Mouse (Mus musculus): ENCODE results near the gene 2900026A02Rik.
A peak's percentile ranks its signal among the peaks of the same experiment; 100 is the strongest.

The 2900026A02Rik gene

DNA sequence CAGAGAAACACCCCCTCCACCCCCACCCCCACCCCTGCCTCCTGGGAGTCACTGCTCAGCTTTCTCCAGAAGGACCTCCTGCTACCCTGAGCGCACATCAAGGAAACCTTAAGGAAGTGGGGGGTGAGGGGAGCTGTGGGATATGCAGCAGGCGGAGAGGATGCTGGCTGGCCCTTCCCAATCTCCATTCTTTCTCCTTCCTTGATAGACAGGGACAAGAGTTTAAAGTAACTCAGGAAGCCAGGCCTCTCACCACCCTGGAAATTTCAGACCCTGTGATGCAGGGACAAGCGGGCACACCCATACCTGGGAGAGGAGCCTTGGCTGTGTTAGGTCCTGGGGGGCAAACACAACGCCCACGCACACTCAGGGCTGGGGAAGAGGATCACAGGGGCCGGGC is 10.7 kb downstream of the 2900026A02Rik start:
- no peak for DNase-seq (ENCODE audit: low spot score)

DNA sequence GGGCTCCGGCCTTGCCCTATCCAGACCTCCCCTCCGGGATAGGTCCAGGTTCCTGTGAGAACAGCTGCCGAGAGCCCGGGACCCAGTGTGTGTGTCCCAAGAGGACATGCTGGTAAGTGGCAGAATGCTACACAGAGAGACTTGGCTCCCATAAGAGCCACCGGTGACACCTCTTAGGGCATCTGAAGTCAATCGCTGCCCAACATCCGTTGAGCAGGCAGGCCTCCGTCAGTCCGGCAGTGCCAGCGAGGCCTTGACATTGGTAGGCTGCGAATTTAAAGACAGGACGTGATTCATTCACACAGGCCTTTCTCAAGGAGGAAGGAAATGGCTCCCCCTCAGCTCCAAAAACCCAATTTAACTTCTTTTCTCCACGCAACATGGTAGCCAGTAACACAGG is 11.1 kb downstream of the 2900026A02Rik start:
- DNase-seq (ENCODE audit: low spot score) = no peak

DNA sequence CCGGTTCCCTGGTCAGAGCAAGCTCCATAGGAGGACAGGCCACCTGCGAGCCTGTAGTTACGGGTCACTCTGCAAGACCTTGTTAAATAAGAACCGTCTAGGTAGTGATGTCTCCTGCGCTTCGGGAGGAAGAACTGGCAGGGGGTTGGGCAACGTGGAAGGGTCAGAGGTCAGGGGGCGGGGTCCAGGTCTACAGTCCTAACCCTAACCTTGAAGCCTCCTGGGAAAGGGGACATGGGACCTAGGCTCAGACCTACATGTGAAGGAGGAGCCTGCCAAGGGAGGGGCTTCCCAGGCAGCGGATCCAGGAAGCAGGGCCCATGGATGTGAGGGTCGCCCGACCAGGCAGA is 11.7 kb downstream of the 2900026A02Rik start:
- DNase-seq (ENCODE audit: low spot score) = no peak

DNA sequence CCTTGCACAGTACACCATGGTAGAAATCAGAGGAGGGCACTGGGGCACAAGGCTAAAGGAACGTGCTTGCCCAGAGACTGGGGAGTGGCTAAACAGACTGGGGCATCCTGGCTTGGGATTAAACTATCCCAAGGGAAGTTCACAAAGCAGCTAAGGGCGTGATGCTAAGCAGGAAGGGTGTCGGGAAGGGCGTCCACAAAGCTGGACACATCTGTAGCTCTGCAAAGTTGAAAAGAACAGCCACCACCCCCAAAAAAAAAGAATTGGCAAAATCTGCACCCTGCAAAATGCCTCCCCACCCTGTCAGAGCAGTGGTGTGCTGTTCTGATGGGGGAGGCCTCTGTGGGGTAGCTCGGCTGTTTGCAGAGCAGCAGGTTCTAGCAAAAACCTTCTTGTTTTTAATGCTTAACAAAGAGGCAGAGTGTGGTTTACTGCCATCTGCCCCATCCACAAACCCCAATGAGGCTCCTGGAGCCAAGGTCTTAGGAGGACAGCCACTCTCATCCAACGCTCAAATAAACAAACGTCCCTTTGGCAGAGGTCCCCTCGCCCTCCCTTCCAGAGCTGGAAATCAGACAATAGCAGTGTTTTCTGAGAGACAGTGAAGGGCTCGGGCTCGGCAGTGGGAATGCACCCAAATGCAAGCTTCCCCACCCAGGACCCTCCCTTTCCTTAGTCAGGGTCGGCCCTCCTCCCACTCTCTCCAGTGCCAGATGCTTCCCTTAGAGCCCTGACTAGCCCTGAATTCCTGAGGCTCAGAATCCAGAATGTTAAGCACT is 12.2 kb downstream of the 2900026A02Rik start:
- peak; percentile 68 for DNase-seq (ENCODE audit: low spot score)

DNA sequence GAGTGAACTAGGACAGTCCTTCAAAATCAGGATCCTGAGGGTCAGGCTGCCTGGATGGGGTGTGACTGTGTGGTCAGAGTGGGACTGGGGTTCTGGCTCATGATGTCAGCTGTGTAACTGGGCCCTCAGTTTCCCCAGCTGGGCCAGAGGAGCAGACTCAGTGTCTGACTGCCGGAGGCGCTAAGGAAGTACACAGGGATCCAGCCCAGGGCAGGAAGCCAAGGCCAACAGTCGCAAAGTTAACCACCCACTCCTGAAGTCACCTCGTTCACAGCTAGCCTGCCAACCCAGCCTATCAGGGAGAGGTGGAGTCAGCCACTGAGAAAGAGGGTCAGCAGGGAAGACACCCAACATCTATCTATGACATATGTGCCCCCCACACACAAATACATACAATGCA is 13.0 kb downstream of the 2900026A02Rik start:
- no peak for DNase-seq (ENCODE audit: low spot score)

DNA sequence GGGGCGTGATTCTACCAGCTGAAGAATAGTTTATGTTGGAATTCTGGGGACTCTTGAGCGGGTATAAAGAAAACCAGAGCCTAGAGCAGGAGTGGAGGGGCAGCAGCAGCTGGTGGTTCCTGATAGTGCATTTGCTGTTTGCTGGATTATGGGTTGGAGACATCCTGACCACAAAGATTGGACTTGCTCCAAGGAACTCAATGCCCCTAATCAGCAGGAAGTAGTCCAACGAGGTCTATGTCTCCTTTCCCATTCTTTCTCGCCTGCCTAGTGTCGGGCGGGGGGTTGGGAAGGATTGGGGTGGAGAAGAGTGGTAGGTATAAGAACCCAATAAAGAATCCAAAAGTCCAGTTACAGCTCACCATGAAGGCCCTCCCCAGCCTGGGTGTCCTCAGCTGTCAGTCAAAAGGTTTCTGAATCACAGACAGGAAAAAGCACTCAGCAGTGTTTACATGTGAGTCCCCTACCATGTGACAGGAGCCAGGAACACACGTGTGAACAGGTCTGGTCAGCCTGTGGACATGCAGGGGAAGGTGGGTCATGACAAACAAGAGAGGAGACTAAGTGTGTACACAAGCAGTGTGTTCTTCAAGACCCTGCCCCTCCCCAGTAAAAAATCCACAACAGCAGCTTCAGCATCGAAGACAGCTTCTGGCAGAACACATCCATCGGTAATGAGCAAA is 14.2 kb downstream of the 2900026A02Rik start:
- no peak for DNase-seq (ENCODE audit: low spot score)

DNA sequence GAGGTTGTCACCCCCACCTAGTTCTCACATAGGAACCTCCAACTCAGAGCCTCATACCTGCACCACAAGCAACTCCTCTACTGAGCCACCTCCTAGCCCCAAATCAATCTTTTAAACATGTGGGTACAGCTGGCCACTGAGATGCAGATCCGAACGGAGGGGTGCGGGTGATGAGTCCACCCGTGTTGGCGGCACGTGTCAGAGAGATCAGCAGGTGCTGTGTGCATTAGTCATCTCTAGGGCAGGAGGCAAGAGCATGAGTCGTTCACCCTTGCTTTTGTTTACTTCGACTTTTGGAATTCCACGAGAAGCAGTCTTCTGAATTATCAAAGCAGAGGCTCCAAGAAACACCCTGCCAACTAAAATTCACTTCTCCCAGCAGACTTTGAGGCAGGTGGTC is 16.8 kb downstream of the 2900026A02Rik start:
- DNase-seq (ENCODE audit: low spot score) = no peak

DNA sequence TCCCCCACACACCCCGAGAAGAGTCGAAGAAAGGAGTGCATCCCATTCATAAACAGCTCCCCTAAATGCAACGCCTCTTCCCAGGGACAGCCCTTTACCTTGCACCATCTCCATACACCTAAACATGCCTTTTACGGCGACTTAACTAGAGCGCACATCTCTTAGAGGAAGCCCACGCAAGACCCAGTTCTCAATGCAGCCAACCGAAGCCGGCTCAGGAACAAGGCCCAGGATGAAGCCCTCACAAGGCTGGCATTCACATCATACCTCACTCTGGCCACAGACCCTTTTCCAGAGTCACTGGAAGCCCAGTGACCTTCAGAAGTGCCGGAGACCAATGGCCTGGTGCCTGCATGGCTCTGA is 21.3 kb downstream of the 2900026A02Rik start:
- DNase-seq (ENCODE audit: low spot score) = no peak

DNA sequence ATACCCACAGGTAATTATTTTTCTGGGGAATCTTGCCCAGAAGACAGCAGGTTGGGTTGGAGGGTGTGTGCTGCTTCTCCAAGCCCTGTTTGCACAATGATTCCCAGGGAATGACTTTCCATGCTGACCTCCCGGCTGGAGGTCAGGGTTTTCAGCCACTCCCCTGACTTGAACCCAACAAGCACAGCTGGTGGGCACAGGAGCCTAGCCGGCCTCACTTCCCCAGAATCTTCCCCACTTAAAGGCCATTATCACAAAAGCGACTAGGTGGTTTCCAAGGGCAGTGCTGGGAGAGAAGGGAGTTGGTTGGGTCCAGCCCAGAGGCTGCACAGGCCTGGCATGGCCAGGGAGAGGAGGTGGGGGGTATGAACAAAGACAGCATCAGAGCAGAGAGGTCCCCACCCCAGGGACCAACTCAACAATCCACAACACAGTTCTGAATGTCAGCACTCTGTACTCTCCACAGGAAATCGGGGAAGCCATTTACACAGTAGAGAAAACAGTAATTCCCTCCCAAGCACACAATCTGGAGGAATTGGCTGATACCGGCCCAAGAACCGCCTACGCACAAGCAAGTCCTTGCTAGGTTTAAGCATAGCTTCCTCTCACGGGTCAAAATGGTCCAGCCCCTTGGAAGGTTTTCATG is 21.8 kb downstream of the 2900026A02Rik start:
- DNase-seq (ENCODE audit: low spot score) = no peak

DNA sequence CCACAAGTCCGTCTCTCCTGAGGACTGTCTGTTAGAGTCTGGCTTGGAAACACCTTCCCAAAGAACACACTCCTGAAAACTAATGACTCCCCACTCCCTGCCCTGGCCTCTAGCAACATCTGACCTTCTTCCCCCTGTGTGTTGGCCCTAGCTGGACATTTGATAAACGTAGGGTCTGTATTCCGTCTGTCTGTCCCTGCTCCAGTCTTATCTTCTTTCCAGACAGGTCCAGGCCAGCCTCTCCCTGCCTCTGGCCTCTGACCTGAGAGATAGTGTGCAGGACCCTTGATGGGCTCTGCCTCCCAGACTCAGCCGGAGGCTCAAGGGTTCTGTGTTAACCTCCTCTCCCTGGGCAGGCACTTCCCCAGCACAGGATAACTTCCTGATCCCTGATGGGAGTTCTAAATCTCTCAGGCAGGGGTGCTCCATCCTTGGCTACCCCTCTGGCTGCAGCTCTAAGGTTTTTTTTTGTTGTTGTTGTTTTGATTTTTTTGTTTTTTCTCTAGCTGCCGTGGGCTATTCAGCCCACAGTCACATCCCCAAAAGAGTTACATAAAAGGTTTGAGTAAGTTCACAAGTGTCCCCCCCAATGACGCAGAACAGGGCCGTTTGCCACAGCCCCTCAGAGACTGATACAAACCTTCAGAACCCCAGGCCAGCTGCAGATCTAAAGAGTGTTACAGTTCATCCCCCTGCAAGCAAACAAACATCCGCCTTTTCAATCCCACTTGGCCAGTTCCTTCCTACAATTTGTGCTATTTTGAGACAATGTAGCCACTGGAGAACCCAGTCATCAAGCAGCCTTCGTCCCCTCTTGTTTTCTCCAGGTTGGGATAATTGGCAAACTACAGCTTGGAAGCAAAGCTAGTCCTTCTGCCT is 23.9 kb downstream of the 2900026A02Rik start:
- no peak for DNase-seq (ENCODE audit: low spot score)

DNA sequence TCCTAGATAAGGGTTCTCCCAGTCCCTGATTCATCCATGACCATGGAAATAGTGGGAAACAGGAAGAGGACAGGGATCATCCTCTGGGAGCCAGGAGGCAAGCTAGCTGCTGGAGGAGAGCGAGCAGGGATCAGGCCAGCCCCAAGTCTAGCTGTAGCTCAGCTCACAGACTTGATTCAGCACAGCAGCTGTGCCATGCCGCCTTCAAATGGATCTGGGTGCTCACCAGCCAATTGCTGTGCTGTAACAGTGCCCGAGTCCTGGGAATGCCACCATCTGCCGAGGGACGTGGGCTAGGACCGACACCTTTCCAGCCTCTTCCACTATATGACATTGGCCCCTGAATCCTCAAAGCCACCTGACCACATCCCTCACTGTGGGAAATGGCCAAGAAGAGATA is 25.1 kb downstream of the 2900026A02Rik start:
- DNase-seq (ENCODE audit: low spot score) = no peak

DNA sequence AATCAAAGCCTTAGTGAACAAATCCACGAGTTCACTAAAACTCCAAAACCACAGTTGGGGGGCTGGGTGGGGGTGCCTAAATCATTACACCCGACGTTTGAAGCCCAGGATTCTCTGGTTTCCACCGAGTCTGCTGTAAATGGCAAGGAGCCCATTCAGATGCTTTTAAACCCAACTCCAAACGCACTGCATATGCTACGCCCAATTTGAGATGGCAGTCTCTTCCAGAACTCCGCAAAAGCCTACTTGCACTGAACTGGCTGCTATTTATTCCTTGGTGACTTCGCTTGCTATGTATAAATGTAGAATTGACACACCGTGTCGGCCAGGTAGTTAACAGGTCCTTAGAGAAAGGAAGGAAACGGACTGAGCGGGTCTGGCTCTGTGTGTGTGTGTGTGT is 25.6 kb downstream of the 2900026A02Rik start:
- DNase-seq (ENCODE audit: low spot score) = no peak

DNA sequence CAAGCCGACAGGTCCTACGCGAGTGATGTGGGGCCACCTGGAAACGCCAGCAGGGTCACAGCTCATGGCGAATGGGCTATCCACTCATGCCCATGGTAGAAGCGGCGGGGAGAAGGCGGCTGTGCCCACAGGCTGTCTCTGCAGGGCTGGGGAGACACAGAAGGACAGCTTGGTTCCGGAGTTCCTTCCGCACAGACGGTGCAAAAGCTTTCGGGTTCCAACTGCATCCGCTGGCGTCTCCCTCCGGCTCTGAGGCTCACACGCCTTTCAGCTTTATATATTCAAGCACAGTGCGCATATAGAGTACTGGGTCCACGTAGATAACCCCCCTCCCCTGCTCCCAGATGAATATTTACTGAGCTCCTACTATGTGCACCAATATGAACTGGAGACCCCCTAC is 27.3 kb downstream of the 2900026A02Rik start:
- DNase-seq (ENCODE audit: low spot score) = no peak

DNA sequence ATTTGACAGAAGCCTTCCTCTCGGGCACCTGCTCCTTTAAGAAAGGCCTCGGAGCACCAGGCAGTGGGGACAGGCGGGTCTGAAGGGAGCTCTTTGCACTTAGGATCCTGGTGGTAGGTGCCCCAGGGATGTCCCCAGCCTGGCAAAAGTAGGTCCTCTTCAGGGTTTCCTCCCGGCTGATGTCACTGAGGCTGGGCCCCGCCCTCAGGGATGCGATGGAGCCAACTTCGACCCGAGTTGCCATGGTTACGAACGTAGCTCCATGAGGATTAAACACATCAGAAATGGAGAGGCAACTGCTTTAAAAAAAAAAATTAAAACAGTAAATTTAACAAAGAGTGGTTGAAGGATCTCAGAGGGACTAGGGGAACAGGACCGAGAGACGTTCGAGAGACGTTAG is 29.1 kb downstream of the 2900026A02Rik start:
- DNase-seq (ENCODE audit: low spot score) = no peak

DNA sequence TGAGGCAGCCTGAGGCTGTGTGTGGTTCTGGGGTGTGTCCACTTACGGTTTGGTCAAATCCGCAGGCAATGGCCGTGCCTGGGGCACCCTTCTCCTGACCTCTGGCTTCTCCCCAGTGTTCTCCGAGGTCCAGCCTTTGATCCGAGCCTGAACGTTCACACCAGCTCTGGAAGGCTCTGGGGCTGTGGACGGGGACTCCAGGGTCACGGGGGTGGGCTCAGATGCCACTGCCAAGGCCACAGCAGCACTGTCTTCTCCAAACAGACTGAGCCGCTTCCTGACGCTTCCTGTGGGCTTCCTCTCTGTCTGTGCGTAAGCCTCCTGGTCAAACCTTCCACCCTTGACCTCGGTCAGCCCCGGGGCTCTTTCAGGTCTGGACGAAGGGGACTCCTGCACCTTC is 30.5 kb downstream of the 2900026A02Rik start:
- DNase-seq (ENCODE audit: low spot score) = no peak

DNA sequence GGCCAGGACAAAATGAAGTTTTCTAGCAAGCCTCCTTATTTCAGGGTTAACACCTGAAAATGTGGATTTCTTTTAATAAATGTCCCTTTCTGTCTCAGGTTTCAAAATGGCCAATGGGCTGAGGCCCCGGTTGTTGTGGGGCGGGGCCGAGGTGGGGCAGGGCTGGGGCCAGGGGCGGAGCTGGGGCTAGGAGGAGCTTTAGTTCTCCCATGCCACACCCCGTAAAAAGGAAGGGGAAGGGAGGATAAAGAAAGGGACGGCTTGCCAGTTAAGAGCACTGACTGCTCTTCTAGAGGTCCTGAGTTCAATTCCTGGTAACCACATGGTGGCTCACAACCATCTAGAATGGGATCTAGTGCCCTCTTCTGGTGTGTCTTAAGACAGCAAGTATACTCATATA is 39.6 kb downstream of the 2900026A02Rik start:
- no peak for DNase-seq (ENCODE audit: low spot score)

DNA sequence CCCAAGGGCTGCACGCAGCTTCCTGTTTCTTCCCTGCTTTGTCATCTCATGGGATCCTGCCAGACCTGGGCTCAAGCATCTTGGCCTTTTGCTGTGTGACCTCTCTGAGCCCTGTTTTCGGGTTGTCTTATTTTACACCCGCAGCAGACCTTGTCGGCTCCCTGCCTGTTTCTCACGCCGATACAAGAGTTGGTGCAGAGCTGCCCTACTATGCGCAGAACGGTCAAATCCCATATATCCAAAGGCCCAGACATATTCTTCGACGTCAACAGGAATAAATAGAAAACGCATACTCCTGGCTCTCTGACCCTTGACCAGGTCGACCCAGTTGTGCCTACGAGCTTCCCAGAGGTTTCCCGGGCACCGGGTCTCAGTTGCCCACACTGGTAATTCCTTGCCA is 40.3 kb downstream of the 2900026A02Rik start:
- DNase-seq (ENCODE audit: low spot score) = no peak

DNA sequence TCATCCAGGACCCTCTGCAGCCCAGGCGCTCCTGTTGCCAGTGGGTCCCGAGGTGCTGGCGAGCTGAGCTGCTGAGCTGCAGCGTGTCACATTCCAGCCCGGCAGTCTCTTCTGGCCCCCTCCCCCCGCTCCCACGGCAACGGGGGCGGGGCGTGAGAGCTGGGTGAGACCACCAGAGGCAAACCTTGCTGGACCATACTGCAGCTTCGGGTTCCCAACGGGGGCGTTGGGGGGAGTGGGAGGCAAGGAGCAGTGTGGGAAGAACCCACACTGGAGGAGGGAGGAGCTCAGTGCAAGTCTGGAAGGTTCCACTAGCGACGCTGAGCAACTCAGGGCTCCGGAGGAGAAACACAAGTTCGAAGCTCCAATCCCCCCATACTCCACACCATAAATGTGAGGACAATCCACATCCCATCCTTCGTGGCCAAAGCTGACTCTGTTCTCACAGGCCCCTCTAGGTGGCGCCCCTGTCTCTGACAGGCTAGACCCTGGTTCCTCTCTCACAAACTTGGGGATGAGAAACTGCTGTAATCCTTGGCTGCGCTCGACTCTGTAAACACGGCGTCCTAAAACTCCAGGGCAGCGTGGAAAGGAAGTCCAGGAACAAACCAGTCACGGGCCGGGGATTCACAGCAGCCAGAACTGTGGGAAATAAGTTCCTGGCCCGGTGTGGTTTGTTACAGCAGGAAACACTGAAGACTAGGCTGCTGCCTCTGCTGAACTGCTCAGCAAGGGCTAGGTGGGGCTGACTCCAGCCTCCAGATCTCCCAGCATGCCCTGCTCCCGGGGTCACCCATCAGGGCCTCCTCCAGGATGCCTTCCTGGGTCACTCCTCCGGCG is 41.0 kb downstream of the 2900026A02Rik start:
- peak; percentile 89 for DNase-seq (ENCODE audit: low spot score)

DNA sequence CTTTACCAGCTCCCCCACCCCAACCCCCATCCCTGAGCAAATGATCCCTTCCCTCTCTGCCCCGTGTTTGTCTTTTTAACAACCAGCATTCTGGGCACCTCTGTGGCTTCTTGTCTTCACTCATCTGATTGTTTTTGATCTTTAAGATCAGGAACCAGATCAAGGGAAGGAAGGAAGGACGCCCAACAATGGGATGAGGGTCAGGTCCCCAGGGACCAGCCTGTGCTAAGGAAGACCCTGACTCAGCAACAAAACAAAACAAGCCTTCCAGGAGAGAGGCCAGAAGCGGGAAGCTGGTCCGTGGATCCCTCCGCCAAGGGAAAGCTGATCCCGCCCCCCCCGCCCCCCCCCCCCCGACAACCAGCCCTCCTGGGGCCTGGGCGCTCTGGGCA is 41.6 kb downstream of the 2900026A02Rik start:
- DNase-seq (ENCODE audit: low spot score) = no peak

DNA sequence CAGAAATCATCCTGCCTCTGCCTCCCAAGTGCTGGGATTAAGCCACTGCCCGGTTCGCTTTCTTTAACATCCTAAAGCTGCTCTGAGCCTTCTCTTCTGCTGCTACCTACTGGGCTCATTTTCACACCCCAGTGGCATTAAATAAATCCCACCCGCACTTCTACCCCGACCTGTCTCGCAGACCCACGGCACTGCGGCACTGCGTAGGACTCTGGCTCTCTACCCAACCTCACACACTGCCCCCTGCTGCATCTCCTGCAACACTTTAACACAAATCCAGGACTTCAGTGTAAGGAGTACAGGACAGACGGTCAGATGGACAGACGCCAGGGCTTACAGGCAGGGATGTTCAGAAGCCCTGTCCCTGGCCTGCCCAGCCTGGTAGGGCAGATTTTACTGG is 45.1 kb downstream of the 2900026A02Rik start:
- DNase-seq (ENCODE audit: low spot score) = no peak

DNA sequence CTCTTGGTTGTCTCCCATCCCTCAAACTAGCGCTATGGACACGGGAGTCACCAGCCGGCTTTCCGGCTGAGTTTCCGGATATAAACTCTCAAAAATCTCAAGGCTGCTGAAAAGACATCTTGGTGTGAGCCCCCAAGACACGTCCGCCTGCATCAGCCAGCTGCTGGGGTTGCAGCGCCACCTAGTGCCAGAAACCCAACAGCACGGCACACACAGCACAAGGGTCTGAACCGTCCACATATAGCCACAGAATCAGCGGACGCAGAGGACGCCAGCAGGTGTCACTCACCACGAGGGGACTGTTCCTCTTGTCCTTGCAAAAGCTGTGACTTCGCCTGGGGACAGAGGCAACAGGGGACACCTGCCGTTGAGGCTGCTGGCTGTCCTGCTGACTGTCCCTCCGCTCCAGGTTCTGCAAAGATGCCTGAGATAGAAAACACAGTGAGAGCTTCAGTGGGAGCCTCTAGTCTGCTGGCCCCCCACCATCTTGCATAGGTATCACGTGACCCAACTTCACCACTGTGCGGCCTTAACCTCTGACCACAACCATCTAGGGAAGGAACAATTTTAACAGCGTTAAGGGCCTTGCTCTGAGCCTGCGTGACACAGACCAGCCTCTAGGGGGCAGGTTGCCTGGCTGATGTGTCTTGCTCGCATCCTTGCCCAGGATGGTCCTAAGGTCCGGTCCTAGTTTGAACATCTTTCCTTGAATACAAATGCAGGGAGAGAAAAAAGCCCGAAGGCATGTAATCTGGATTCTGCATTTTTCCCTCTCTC is 45.9 kb downstream of the 2900026A02Rik start:
- DNase-seq (ENCODE audit: low spot score) = no peak
